Mouse (Mus musculus): Measurements from ENCODE around the gene Mrgprb3.

Gene Mrgprb3

GRCm38 (mm10) chr7:48643711-48644110 lies at the start of gene Mrgprb3:
Gene Mrgprb3, minus strand, starts transcription at chr7:48643811.
- DNase-seq (ENCODE audit: low read depth), result no peak

Measured in 416B (cell line).